Mouse (Mus musculus) gastrocnemius, postnatal 25 days (tissue): Measurements from ENCODE around the gene Eid2. TPM values are rescaled to one million over a fixed set of nuclear protein-coding genes. Genes with fewer than 3 reads are reported as not detected.
"Not testable (repeated sequence)": the region's sequence is repeated elsewhere in the genome, so short reads cannot be mapped to it uniquely, and the experiment has no call there.

Experiments
- DNase-seq: peaks from one replicate; pipeline ENCODE4 v3.0.0; 2022
- long read RNA-seq, 2 experiments: library from polyadenylated mRNA; stranded (forward); transcript quantifications; one replicate each; pipeline ENCODE4 v2.0.0; 2021
- total RNA-seq, 2 experiments: library from RNA; stranded (reverse); gene quantifications; 1 replicate in 1 of 2; 2 replicates in 1 of 2; pipeline ENCODE4 v1.2.3; 2021

Gene Eid2
- 1 to 10 TPM; 5.0 to 5.2 TPM for total RNA-seq
- long read RNA-seq, experiment 1, transcript Eid2-201 (1 exons, 1,392 nt): major isoform, 16 of 16 reads
- long read RNA-seq, experiment 1, partial matches to known transcripts: 0 of 16 reads
- long read RNA-seq, experiment 1, other reads (novel, unspliced or antisense): 0 of 16 reads
- long read RNA-seq, experiment 2, transcript Eid2-201 (1 exons, 1,392 nt): major isoform, 12 of 12 reads
- long read RNA-seq, experiment 2, partial matches to known transcripts: 0 of 12 reads
- long read RNA-seq, experiment 2, other reads (novel, unspliced or antisense): 0 of 12 reads

DNA sequence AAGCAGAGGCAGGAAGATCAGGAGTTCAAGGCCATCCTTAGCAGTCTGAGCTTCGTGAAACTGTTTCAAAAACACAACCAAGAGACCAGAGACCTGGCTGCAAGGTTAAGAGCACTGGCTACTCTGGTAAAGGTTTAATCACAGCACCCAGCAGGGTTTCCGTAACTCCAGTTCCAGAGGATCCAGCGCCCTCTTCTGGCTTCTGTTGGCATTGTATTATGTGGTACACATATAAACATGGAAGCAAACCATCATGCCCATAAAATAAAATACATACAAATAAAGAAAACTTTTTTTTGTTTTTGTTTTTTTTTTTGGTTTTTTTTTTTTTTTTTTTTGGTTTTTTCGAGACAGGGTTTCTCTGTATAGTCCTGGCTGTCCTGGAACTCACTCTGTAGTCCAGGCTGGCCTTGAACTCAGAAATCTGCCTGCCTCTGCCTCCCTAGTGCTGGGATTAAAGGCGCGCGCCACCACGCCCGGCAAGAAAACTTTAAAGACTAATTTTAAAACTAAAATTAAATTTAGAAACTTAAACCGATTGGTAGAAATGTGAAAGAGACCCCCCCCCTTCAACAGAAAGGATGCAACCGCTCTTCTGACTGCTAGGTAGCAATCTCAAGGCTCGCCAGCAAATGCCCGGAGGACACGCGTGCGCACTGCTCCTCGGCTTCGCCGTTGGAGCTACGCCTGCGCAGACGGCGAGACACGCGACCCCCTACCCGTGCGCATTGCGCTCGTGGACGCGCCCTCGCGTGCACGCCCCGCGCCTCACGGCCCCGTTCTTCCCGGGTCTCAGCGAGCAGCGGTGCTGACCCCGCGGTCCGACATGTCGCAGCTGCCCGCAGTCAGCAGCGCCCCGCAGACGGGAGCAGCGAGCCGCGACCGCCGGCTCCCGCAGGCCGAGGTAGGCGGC is at the start of gene Eid2:
TSS of gene Eid2 (plus strand) at position 753 of the 913 bp plus-strand sequence.
- peak; percentile 57 for DNase-seq

DNA sequence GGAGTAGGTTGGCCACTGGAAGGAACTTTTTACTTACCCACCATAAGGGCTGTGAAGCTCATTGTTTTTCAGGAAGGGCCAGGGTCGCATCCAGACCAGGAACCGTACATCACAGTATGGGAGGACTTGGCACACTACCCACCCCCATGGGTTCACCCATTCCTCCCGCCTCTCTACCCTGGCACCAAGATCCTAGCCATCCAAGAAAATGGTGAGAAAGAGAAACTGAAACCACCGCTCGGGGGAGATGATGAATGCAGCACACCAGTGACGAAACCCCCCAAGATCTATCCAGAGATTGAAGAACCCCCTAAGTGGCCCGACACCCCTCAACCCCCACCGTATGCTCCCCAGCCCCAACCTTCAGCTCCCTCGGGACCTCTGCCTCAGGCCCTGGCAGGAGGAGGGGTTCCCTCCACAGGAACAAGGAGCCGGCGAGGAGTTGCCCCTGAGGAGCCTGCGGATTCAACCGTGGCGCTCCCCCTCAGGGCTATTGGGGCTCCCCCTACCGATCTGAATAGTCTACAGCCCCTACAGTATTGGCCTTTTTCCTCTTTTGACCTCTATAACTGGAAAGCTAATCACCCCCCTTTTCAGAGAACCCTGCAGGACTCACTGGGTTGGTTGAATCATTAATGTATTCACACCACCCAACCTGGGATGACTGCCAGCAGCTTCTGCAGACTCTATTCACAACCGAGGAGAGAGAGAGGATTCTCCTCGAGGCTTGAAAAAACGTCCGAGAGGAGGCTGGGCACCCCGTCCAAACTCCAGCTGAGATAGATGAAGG is 48.5 kb upstream of the Eid2 start:
- DNase-seq: not testable (repeated sequence)

DNA sequence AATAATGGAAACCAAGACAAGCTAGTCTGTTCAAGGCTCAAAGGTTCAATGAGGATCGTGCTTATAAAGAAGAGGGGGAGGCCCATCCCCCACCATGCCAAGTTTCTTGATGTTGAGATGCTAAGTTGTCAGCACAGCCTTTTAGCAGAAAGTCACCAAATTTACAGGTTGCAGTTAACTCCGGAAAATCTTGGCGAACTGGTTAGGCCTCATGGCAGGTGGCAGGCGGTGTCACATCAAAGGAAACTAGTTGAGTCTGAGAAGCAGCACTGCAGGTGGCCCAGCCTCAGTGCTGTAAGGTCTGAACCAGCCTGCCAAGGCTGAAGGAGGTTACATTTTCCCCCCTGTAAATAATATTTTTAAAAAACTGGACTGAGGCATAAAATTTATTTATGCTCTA is 40.8 kb upstream of the Eid2 start:
- not testable (repeated sequence) for DNase-seq

DNA sequence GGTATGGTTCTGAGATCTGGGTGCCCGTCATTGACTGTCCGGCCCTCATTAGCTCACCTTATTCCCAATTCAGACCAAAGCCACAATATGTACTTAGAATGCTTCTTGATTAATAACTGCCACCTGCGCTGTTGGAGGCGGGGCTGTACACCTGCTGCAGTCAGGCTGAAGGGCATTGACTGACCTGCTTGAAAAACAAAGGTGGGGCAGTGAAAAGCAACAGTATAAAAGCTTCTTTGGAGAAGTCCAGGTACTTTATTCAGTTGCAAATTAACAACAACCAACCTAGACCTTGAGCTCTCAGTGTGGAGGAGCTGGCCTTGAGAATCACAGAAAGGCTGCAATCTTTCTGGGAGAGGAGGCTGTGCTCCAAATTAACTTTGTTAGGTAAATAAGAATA is 40.3 kb upstream of the Eid2 start:
- DNase-seq: not testable (repeated sequence)

DNA sequence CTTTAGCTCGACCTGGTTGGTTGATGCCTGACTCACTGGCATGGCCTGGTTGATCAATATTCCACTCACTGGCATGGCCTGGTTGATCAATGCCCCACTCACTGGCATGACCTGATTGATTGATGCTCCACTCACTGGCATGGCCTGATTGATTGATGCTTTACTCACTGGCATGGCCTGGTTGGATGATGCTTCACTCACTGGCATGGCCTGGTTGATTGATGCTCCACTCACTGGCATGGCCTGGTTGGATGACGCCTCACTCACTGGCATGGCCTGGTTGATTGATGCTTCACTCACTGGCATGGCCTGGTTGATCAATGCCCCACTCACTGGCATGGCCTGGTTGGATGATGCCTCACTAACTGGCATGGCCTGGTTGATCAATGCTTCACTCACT is 23.7 kb upstream of the Eid2 start:
- not testable (repeated sequence) for DNase-seq

DNA sequence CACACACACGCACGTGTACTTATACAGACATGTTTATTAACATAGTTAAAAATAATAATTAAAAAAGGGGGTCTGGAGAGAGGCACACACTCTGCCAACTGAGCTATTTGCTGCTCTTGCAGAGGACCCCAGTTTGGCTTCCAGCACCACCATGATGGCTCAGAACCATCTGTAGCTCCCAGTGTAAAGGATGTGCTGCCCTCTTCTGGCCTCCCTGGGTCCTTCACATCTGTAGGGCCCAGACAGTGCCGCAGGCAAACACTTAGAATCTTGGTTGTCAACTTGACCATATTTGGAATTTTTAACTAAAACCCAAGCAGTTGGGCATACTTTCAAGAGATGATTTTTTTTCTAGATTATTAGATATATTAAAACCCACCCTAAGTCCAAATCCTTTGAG is 18.7 kb upstream of the Eid2 start:
- no peak for DNase-seq

DNA sequence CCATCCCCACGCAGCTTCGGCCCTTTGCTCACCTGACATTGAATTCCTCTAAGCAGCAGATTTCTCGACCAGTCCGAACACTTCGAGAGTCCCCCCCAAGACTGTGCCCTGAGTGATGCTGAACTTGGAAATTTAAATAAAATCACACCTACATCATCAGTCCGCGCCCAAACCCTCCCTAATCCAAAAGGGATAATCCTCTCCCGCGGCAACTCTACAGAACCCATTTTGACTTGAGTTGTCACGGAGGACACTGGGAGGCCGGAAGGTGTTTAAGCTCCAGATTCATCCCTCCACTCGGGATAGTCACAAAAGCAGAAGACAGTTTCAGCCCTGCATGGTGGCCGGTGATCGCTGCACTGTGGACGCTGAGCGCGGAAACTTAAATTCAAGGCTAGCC is 15.7 kb upstream of the Eid2 start:
- DNase-seq: no peak

DNA sequence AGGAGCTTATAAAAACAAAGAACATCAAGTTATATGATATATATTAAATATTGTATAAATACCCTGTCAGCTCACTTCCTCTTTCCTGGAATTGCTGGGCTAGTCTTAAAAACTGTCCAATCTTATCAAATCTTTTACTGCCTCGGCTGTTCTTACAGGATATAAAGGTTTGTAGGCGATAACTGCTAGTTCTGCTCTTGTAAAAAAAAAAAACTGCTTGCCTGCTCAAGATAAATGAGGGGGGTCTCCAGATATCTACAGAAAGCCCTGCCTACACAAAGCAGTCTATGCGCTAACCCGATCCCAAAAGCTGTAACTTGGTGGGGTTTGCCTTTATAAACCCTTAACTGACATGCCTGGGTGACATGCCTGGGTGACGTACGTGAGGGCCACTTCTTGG is 13.1 kb upstream of the Eid2 start:
- DNase-seq: no peak

DNA sequence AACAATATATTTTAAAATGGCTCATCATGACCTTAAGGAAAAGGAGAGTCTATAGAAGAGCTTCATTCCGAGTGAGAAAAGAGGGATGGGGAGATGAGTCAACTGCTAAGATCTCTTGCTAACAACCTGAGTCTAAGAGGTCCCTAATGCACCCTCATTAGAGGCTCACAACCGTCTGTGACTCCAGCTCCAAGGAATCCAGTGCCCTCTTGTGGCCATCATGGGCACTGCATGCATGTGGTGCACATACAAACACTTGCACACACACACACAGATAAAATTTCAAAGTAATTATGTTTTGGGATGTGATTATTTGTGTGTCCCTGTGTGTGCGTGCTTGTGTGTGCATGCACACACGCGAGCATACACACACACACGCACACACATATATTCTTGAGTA is 12.2 kb upstream of the Eid2 start:
- no peak for DNase-seq

DNA sequence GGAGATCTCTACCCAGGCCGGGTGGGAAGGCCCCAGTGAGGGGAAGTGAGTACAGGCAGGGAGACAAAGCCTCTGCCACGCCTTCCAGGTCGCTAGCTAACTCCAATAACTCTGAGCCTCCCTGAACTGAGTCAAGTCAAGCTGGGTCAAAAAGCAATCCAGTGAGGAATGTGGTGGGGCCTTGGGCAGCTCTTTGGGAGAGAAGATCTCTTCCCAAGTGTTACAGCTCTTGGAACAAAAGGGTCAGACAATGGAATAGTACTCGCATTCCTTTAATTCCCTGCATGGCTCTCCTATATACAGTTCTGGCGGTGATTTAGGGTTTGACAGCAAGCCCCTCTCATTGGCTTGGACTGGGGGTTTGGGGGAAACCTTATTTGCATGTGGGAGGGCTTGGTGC is 4.8 kb upstream of the Eid2 start:
- no peak for DNase-seq

DNA sequence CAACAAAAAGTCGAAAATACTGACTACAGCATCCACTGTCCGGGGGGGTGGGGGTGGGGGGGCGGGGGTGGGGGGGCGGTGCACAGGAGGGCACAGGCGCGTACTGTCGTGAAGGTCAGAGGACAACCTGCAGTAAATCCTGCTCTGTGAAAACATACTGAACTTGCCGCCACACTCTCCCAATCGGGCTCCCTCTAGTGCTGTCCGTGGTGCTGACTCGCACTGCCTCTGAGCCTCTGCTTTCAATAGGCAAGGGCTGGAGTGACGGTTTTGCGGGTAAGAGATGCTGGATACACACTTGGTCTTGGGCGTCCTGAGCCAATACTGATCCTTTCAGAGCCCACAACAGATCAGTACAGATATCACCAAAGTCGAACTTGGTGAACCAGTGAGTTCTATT is 3.9 kb upstream of the Eid2 start:
- DNase-seq: peak; percentile 23

DNA sequence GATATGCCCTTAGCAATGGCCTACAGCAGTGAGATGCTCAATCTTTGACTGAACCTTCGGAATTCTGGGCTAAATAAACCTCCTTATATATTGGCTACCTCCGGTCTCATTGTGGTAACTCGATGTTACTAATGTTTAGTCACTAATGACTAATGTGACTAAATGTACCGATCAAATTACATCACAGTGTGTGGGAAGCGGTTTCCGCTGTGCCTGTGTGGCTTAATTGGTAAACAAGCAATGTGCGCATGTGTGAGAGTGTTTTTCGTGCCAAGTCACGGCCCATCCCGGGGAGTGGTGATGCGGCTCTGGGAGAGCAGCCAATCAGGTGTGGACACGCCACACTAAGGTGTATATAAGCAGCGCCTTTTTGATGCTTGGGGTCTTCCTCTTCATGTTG is 2.3 kb upstream of the Eid2 start:
- DNase-seq: no peak

DNA sequence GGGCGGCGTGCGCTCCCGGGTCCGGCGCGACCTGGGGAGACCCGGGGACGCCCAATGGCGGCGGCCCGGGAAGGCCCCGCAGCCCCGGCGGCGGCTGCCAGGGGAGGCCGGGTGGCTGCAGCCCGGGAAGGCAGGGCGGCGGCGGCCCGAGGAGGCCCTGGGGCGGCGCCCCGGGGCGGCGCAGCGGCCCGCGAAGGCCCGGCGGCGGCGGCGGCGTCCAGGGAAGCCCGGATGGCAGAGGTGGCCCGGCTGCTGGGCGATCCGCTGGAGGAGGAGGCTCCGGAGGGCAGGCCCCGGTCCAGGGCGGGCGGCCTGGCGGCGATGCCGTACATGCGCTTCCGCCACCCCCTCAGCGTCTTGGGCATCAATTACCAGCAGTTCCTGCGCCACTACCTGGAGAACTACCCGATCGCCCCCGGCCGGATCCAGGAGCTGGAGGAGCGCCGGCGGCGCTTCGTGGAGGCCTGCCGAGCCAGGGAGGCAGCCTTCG is 406 bp downstream of the Eid2 start:
- DNase-seq: peak; percentile 30

DNA sequence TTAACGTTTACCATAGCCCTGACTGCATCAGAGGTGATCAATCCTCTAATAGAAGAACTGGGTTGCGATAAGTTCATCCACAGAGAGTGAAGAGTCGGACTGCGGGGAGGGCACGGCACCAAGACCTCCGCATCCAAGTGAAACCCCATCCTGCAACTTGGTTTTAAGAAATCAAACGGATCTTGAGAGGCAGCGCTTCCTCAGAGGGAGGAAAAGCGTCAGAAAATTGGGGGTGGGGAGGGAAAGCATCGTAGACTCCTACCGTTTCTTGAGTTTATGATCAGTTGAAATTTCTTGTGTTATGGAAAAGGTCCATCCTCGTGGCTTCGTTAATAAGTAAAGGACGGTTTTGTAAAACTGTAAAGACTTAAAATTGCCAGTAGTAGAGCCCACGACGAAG is 895 bp downstream of the Eid2 start:
- DNase-seq: no peak

DNA sequence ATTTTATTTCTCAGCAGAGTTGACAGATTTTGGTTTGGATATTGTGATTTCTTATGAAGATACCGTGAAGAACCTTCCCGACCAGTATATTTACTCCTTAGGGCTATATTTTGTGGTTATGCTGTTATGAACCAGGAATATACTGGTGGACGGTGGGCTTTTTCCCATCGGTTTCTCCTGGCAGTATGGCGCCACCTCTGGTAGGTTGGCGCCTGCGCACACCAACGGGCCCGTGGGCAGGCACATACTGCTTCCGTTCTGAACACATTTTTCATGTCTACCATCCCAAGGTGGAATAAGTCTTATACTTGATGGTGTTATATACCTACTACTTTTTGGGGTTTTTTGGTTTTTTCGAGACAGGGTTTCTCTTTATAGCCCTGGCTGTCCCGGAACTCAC is 1.7 kb downstream of the Eid2 start:
- DNase-seq: no peak

DNA sequence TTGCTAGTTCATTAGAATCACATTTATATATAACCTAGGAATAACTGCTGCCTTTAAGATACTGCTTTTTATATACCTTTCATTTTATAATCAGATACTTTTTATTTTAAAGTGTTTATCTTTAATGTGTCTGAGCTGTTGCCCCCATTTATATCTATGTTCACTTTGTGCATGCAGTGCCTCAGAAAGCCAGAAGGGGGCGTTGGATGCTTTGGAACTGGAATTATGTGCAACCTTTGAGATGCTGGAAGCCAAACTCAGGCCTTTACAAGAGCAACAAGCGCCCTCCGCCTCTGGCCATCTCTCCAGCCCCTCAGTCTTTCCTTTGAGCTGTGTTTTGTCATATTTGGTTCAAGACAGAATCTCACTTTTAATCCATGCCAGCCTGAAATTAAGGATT is 4.1 kb downstream of the Eid2 start:
- no peak for DNase-seq

DNA sequence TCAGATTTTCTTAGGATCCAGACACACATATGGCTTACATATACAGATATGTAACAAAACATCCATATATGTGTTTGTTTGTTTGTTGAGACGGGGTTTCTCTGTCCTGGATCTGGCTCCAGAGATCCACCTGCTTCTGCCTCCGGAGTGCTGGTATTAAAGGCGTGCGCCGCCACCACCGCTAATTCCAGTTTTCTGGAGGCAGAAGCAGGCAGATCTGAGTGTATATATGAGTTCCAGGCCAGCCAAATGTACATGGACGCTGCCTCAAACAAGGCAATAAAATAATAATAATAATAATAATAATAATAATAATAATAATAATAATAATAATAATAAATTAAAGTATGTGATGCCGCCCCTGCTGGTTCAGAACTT is 9.5 kb downstream of the Eid2 start:
- no peak for DNase-seq

DNA sequence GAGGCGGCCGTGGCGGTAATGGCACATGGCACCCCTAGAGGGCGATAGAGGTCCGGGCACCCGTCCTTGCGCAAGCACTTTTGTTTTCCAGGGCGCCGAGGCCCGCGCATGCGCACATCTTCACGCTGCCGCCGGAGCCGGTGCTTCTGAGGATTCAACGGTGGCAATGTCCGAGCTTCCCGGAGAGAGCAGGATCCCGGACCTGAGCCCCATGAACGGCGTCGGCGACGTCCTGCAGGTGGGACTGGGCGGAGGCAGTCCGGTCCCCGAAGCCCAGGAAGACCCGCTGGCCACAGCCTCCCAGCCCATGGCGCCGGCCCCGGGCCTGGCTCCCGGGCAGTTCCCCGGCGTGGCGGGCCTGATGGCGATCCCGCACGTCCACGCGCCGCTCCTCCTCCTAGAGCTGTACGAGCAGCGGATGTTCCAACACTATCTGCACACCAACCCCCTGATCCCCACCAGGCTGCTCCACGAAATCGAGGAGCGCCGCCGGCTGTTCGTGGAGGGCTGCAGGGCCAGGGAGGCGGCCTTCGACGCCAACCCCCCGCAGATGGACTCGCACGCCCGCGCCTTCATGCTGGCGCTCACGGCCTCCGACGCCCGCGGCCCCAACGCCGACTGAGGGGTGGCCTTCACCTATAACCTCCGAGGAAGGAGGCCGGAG is 10.1 kb downstream of the Eid2 start, which contains the start of gene Eid2b:
TSS of gene Eid2b (plus strand) at position 125 of the 664 bp plus-strand sequence.
- peak; percentile 90 for DNase-seq

DNA sequence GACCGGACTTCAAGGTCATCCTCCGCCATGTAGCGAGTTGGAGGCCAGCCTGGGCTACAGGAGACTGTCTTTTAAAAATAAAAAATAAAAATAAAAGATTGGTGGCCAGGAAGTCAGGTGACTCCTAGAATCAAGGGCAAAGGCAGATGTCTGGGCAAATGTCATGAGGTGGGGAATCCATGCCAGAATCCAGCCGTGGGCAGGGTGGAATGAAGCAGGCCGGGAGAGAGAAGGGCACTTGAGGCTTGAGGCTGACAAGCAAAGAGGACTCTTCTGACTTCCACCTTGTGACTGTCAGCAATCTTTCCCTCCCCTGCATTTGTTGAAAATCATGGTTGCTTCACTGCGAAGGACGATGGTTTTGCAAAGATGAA is 10.6 kb downstream of the Eid2 start:
- DNase-seq: no peak

DNA sequence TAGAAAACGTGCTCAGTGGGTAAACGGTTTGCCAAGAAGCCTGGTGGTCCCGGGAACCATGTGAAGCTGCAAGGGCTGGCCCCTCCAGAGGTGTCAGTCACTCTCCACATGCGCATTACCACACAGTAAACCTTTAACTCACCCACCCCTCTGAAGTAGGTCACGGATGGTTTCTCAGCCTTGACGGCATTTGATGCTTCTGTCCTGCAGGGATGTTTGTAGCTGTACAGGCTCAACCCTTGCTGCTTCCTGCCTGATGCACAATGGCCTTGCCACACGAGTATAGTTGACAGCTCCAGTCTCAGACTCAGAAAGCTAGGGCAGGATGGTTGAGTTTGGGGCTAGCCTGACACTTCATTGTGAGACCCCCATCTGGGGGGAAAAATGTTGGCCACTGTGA is 12.9 kb downstream of the Eid2 start:
- no peak for DNase-seq

DNA sequence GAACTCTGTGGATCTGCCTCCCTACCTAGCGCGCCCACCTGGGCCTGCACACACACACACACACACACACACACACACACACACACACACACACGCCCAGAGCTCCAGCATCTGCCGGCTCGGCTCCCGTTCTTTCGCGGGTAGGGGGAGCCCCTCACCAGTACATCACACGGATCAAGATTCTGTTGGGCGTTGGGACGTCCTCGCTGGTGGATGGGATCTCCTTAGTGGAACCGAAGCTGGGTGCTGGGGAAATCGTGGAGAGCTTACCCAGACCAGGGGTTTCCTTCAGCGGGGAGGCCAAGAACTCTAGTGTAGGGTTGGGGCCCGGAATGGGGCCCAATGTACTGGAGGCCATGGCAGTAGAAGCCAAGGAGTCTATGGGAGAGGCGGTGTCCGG is 22.5 kb downstream of the Eid2 start:
- DNase-seq: no peak
